Mouse (Mus musculus) forebrain, embryonic 12.5 days (tissue): ENCODE data around the gene Frmd3. TPM values are rescaled to one million over a fixed set of nuclear protein-coding genes. Genes with fewer than 3 reads are reported as not detected.
"Not testable (repeated sequence)": the region's sequence is repeated elsewhere in the genome, so short reads cannot be mapped to it uniquely, and the experiment has no call there.

Experiments
- ATAC-seq: fragments of 200-750 bp; cut with Nextera tagmentation; 2 replicates; pipeline ENCODE4 v1.8.0; 2017; ENCODE audit warnings: moderate TSS enrichment; ENCODE audit not compliant: low FRiP score
- H3K27ac ChIP-seq: fragments of 300-500 bp; sonication (generic); 2 replicates; pipeline ENCODE4 v1.5.1; 2016; ENCODE audit warnings: mild to moderate bottlenecking
- H3K27me3 ChIP-seq: fragments of 300-500 bp; sonication (generic); 2 replicates; pipeline ENCODE4 v1.6.1; 2016; ENCODE audit warnings: mild to moderate bottlenecking
- H3K36me3 ChIP-seq: fragments of 300-500 bp; sonication (generic); replicated peaks from 2 replicates; pipeline ENCODE4 v1.6.1; 2016; ENCODE audit warnings: mild to moderate bottlenecking
- H3K4me1 ChIP-seq: fragments of 300-500 bp; sonication (generic); 2 replicates; pipeline ENCODE4 v1.6.1; 2016
- H3K4me2 ChIP-seq: fragments of 300-500 bp; sonication (generic); 2 replicates; pipeline ENCODE4 v1.6.1; 2016; ENCODE audit warnings: mild to moderate bottlenecking, moderate library complexity
- H3K4me3 ChIP-seq: fragments of 300-500 bp; sonication (generic); replicated peaks from 2 replicates; pipeline ENCODE4 v1.5.1; 2016; ENCODE audit warnings: mild to moderate bottlenecking
- H3K9ac ChIP-seq: fragments of 300-500 bp; sonication (generic); 2 replicates; pipeline ENCODE4 v1.6.1; 2016; ENCODE audit warnings: mild to moderate bottlenecking
- H3K9me3 ChIP-seq: fragments of 300-500 bp; sonication (generic); 2 replicates; pipeline ENCODE4 v1.6.1; 2016
- WGBS: fragments of 180-500 bp; shearing (Covaris S2); methylation state at CpG from one replicate; pipeline ENCODE4 v1.1.7; 2016; 5-methylcytosine and 5-hydroxymethylcytosine counted together
- polyA plus RNA-seq: library from polyadenylated mRNA; unstranded; fragments of >200 nt; fragmentation: Nextera tagmentation; extraction: Ambion mirVana; gene quantifications from 2 replicates; pipeline ENCODE4 v1.2.1, GENCODE M21; 2016

Gene Frmd3
- 5.0 and 5.9 TPM in 2 replicates for polyA plus RNA-seq

DNA sequence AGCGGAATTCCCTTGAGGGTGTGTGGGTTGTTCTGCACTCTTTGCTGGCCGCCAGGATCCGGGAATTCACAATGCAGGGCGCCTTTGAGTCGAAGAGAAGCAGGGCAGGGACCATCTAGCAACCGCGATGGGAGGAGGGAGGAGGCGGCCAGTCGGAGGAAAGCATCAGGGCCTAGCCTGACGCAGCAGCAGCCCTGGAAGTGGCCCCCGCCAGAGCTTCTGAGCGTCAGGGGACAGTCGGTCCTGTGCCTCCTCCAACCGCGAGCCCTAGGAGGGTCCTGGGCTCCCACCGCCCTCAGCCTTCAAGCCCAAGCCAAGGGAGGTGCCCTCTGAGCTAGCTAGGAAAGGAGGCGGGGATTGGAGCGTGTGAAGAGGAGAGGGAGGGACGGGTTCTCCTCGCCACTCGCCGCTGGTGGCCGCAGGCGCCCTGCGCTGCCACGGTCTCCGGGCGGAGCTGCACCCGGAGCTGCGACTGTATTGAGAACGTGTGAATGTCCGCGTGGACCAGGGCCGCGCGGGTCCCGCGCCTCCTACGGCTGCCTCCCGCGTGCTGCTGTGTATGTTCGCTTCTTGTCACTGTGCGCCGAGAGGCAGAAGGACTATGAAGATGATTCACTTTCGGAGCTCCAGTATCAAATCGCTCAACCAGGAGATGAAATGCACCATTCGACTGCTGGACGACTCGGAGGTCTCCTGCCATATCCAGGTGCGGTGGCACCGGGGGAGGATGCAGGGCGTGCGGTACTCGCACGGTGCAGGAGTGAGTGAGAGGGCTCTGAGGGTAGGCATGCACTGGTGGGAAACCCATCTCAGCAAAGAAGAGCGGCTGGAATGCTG, at the start of gene Frmd3:
Frmd3 (plus strand) TSS at position 232 of the 837 bp plus-strand sequence.
- Histone ChIP-seq H3K4me2 (peak within 1 kb of the TSS; percentile 85), H3K4me1 (peaks cover 10% of the 10 kb centered on the region), H3K27me3 (peaks cover 9% of the 10 kb centered on the region), H3K9ac (peak within 1 kb of the TSS; percentile 72), H3K9me3 (no peaks in the 10 kb centered on the region), H3K36me3 (no peaks in the 10 kb centered on the region), H3K27ac (peak within 1 kb of the TSS; percentile 68), H3K4me3 (peak within 1 kb of the TSS; percentile 54)
- peak; percentile 96 for ATAC-seq
- WGBS = under 1% methylated on average over 55 of the region's 56 CpGs

DNA sequence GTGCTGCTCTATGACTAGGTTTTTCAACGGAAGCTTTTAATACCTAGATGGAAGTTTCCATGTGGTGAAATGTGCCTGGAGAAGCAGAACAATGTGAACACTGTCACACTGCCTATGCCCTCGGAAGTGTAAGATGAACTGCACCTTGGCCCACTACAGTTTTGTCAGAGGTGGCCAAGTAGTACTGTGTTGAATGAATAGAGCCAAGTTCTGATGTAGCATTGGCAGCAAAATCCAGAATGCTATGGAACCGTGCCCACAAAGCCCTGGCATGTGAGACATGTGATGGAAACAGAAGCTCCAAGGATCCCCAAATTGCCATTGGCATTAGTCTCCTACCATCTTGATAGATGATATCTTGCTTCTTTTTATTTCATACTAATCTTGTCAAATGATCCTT, 32.8 kb upstream of the Frmd3 start:
- H3K9ac ChIP-seq = no peak overlapping the region
- 92% methylated on average over 3 of the region's 3 CpGs for WGBS
- H3K36me3 ChIP-seq = no peaks in the 10 kb centered on the region
- no peak for ATAC-seq
- H3K27ac ChIP-seq = no peak overlapping the region
- H3K4me3 ChIP-seq = no peak overlapping the region
- H3K9me3 ChIP-seq = no peaks in the 10 kb centered on the region
- no peaks in the 10 kb centered on the region for H3K4me1 ChIP-seq
- no peak overlapping the region for H3K4me2 ChIP-seq
- no peaks in the 10 kb centered on the region for H3K27me3 ChIP-seq

DNA sequence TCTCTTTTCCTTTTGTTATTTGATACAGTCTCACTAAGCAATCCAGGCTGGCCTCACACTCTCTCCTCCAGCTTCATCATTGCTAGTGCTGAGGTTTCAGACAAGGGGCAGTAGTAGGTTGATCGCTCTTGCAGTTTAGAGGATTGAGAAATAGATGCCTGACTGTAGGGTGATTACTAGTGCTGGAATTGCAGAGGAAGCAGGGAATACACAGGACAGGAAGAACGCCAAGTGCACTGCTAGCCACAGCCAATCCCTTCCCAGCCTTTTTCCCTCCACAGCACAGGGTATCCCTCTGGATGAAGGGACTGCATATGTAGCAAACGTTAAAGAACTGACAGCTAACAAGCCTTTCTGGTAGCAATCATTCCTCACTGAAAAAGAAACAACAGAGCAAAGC, 965 bp upstream of the Frmd3 start:
- Histone ChIP-seq H3K9ac (no peak overlapping the region), H3K9me3 (no peaks in the 10 kb centered on the region), H3K4me3 (no peak overlapping the region), H3K4me1 (peaks cover 10% of the 10 kb centered on the region), H3K36me3 (no peaks in the 10 kb centered on the region), H3K27ac (no peak overlapping the region), H3K27me3 (peaks cover 9% of the 10 kb centered on the region), H3K4me2 (no peak overlapping the region)
- WGBS = 47% methylated on average over 3 of the region's 3 CpGs
- no peak for ATAC-seq

DNA sequence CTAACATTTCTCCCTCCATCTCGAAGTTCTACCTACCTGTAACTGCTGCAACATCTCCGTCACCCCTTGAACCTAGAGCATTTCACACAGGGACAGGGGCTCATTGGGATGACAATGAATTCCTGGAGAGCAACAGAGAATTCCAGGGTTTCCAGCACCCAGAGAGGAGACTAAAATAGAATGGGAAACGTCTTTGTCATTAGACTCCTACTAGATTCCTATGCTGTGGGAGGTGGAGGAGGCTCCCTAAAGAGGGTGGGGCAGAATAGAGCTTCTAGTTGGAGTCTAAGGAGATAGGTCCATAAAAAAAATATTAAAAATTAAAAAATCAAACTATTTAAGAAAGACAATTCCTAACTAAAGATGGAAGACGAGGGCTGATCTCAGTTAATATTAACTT, 542 bp upstream of the Frmd3 start:
- Histone ChIP-seq H3K36me3 (no peaks in the 10 kb centered on the region), H3K27ac (no peak overlapping the region), H3K4me3 (peak overlapping the region; percentile 54), H3K27me3 (peaks cover 9% of the 10 kb centered on the region), H3K4me2 (peak overlapping the region; percentile 85), H3K9ac (no peak overlapping the region; the same call in 1 of the 2 replicates), H3K4me1 (peaks cover 10% of the 10 kb centered on the region), H3K9me3 (no peaks in the 10 kb centered on the region)
- 40% methylated on average over 4 of the region's 4 CpGs for WGBS
- ATAC-seq = peak; percentile 22

DNA sequence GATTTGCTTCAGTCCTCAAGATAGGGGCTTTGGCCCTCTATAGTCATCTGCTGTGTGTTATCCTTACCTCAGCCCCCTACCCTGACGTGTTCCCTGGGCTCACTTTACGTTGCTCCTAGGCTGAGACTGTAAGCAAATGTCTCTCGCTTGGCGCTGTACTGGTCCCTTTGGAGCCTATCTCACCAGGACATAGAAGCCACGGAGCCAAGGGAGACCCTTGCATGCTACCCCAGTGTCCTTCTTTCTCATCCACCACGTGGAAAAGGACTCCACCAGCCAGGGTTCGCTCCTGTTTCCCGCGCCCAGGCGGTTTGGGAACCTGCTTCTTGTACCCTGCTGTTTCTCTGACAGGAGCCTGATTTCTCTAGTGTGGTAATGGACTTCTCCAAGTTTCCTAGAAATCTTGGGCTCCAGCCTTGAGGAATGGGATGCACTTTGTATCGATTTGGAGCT, 832 bp downstream of the Frmd3 start:
- H3K36me3 ChIP-seq = no peaks in the 10 kb centered on the region
- H3K9ac ChIP-seq = peak overlapping the region; percentile 72
- peaks cover 9% of the 10 kb centered on the region for H3K27me3 ChIP-seq
- peak overlapping the region; percentile 85 for H3K4me2 ChIP-seq
- 10% methylated on average over 11 of the region's 11 CpGs for WGBS
- H3K4me1 ChIP-seq = peaks cover 10% of the 10 kb centered on the region
- H3K27ac ChIP-seq = no peak overlapping the region
- H3K4me3 ChIP-seq = peak overlapping the region; percentile 54
- H3K9me3 ChIP-seq = no peaks in the 10 kb centered on the region
- peak; percentile 39 for ATAC-seq

DNA sequence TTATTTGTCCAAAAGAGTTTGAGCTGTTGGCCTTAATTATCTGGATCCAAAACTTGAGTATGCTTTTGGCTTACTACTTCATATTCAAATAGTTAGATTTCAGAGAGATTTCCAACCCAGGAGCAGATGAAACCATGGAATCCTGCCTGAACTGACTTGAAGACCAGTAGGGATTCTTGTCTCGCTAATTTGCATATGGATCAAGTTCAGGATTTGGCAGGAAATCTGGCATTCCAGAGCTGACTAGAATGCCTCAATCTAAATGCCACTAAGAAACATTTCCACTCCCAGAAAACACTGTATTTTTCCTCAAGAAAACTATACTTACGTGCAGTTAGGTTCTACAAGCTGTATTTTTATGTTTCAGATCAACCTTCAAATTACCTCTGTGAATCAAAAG, 6.8 kb downstream of the Frmd3 start:
- no peak overlapping the region for H3K4me3 ChIP-seq
- H3K4me2 ChIP-seq = no peak overlapping the region
- WGBS = 83% methylated on average over 2 of the region's 2 CpGs
- no peaks in the 10 kb centered on the region for H3K9me3 ChIP-seq
- H3K9ac ChIP-seq = no peak overlapping the region
- H3K27me3 ChIP-seq = no peaks in the 10 kb centered on the region
- no peaks in the 10 kb centered on the region for H3K4me1 ChIP-seq
- ATAC-seq = no peak
- no peak overlapping the region for H3K27ac ChIP-seq
- no peaks in the 10 kb centered on the region for H3K36me3 ChIP-seq

- H3K9ac ChIP-seq = no peak overlapping the region
- no peaks in the 10 kb centered on the region for H3K27me3 ChIP-seq
- no peak overlapping the region for H3K27ac ChIP-seq
- no peaks in the 10 kb centered on the region for H3K36me3 ChIP-seq
- no peak for ATAC-seq
- H3K4me1 ChIP-seq = no peaks in the 10 kb centered on the region
- no peaks in the 10 kb centered on the region for H3K9me3 ChIP-seq
- no peak overlapping the region for H3K4me2 ChIP-seq
- H3K4me3 ChIP-seq = no peak overlapping the region
Measured at GRCm38 (mm10) chr4:74043226-74043625, 30.0 kb downstream of the Frmd3 start.

DNA sequence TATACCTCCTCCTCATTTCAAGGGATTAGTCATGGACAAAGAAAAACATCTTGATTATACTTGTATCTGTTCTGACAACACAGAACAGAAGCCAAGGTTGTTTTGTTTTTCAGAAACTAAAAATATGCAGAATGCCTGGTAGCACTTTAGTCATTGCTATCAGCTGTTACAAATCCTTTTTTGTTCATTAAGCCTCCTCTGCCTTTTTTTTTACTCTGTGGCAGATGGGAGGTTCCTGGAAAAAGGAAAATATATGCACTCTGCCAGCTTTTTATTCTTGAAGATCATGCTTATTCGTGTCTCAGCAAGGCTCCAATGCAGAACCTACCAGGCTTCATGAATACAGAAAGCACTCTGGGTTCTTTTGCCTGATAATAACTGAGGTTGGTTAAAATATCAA, 38.5 kb downstream of the Frmd3 start:
- ATAC-seq = no peak
- no peak overlapping the region for H3K27ac ChIP-seq
- WGBS = 50% methylated on average over 1 of the region's 1 CpGs

DNA sequence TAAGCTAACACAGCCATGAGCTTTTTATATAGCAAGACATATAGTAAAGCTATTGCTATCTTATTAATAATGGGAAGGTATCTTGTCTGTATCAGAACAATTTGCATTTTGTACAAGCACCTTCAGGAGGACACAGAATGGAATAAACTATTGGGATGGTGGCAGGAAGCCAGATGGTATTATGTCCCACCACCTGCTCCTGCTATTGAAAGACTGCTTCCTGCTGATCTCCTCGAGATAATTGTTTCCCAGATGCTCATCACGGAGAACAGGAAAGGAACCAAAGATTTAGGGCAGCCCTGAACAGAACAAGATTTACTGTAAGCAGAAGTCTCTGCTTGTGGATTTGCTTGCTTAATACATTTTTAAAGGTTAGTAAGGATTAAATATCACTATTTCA, 63.5 kb downstream of the Frmd3 start:
- 31% methylated on average over 2 of the region's 2 CpGs for WGBS
- no peak overlapping the region for H3K27ac ChIP-seq

More for the DNA sequence above, 38.5 kb downstream of the Frmd3 start:
- H3K9ac ChIP-seq = no peak overlapping the region
- H3K4me1 ChIP-seq = no peaks in the 10 kb centered on the region
- no peaks in the 10 kb centered on the region for H3K9me3 ChIP-seq
- H3K36me3 ChIP-seq = no peaks in the 10 kb centered on the region
- no peak overlapping the region for H3K4me2 ChIP-seq
- H3K27me3 ChIP-seq = no peaks in the 10 kb centered on the region
- H3K4me3 ChIP-seq = no peak overlapping the region

GRCm38 (mm10) chr4:74110816-74111215, 97.6 kb downstream of the Frmd3 start:
- Histone ChIP-seq H3K4me3 (no peak overlapping the region), H3K36me3 (no peaks in the 10 kb centered on the region), H3K4me1 (no peaks in the 10 kb centered on the region), H3K9me3 (no peaks in the 10 kb centered on the region), H3K4me2 (no peak overlapping the region), H3K9ac (no peak overlapping the region), H3K27ac (no peak overlapping the region), H3K27me3 (no peaks in the 10 kb centered on the region)
- 82% methylated on average over 3 of the region's 3 CpGs for WGBS
- ATAC-seq = no peak

More for the DNA sequence above, 63.5 kb downstream of the Frmd3 start:
- ATAC-seq = no peak
- no peak overlapping the region for H3K9ac ChIP-seq
- H3K4me2 ChIP-seq = no peak overlapping the region
- no peaks in the 10 kb centered on the region for H3K9me3 ChIP-seq
- no peaks in the 10 kb centered on the region for H3K27me3 ChIP-seq
- H3K4me1 ChIP-seq = no peaks in the 10 kb centered on the region
- no peak overlapping the region for H3K4me3 ChIP-seq
- H3K36me3 ChIP-seq = no peaks in the 10 kb centered on the region

DNA sequence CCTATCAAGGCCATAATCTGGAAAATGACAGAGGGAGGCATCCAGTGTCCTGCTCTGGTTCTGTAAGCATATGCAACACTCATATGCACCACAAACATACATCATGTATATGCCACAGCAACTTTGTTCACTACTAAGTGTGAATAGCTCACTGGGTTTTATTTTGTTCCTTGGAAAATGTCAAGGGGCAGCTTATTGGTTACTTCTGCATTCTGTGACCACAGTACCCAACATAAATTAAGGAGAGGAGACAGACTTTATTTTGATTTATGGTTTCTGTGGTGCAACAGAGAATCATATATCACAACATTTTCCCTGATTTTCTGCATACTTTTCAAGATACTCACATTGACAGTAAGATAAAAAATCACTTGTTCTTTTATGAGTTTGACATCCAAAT, 178.3 kb downstream of the Frmd3 start:
- ATAC-seq = no peak
- Histone ChIP-seq H3K4me3 (no peak overlapping the region), H3K9me3 (no peaks in the 10 kb centered on the region), H3K9ac (no peak overlapping the region), H3K27me3 (no peaks in the 10 kb centered on the region), H3K4me1 (no peaks in the 10 kb centered on the region), H3K27ac (no peak overlapping the region), H3K36me3 (no peaks in the 10 kb centered on the region), H3K4me2 (no peak overlapping the region)

GRCm38 (mm10) chr4:74201281-74201811, 188.1 kb downstream of the Frmd3 start:
- Histone ChIP-seq H3K27me3 (no peaks in the 10 kb centered on the region), H3K36me3 (no peaks in the 10 kb centered on the region), H3K9me3 (no peaks in the 10 kb centered on the region), H3K4me2 (no peak overlapping the region), H3K27ac (no peak overlapping the region), H3K9ac (no peak overlapping the region), H3K4me3 (no peak overlapping the region), H3K4me1 (no peaks in the 10 kb centered on the region)
- no peak for ATAC-seq

DNA sequence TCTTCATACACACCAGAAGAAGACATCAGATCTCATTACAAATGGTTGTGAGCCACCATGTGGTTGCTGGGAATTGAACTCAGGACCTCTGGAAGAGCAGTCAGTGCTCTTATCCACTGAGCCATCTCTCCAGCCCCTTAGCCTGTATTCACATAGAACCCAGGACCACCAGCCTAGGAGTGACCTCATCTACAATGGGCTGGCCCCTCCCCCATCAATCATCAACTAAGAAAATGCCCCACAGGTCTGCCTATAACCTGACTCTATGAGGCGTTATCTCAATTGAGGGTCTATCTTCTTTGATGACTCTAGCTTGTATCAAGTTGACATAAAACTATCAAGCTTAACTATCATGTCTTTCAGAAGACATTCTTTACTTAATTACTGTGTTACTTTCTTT, 208.5 kb downstream of the Frmd3 start:
- not testable (repeated sequence) for H3K4me3 ChIP-seq, H3K27me3 ChIP-seq, H3K4me1 ChIP-seq, H3K9me3 ChIP-seq, H3K36me3 ChIP-seq, H3K27ac ChIP-seq, H3K9ac ChIP-seq, H3K4me2 ChIP-seq
- peak; percentile 51; the same call in 1 of the 2 replicates for ATAC-seq
- 78% methylated on average over 1 of the region's 1 CpGs for WGBS
